14 mouse cellular contexts compared by ENCODE assay signal in the genomic region with DNA sequence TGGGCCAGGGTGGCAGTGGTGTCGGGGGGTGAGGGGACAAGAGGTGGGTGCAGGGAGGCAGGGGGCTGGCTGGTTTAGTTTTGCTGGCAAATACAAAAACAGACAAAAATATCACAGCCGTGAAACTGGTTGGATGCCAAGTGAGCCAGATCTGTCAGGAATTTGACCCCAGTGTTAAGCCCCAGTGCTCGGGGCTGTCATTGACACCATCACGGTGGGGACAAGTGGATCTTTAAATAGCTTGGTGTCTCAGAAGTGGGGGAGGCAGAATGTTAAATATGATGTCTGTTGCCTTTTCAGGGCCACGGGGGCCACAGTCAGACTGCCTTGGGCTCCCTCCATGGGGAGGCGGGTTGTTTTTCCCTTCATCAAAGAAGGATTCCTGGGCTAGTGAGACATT. TPM values are rescaled to one million over a fixed set of nuclear protein-coding genes. Genes with fewer than 3 reads are reported as not detected.
DNase-seq lines count a peak whose midpoint lies in the region; ATAC-seq and TF ChIP-seq lines count a peak whose summit lies in the region.
"Had no signal": no experiment of that assay in that cellular context is flagged by ENCODE, and none has a peak within 500 bp of the region (broad histone marks: within the 10 kb centered on the region; RNA-seq: fewer than 3 reads in every experiment).

No protein-coding gene starts in this region.

- TF ChIP-seq CTCF in intestine, postnatal 0 days (IDR thresholded peaks at IDR 0.05; ENCODE audit: low read depth): no peak

- peaks cover 14% of the 10 kb centered on the region for H3K27me3 ChIP-seq in liver, embryonic 11.5 days (replicated peaks; ENCODE audit: control insufficient read depth, insufficient read depth, low read length)
- H3K27me3 ChIP-seq in heart, embryonic 12.5 days (replicated peaks): 0 out of 2 replicates have a peak, but pooled peaks cover 7% of the 10 kb centered on the region
- no peaks in the 10 kb centered on the region for H3K27me3 ChIP-seq in intestine, postnatal 0 days (replicated peaks; ENCODE audit: control insufficient read depth, insufficient read depth, low read length)
- no peaks in the 10 kb centered on the region for H3K27me3 ChIP-seq in myocyte (ENCODE audit: control insufficient read depth, insufficient read depth, insufficient read length)
- H3K27me3 ChIP-seq in midbrain, embryonic 16.5 days (ENCODE audit: control insufficient read depth, insufficient read depth, low read depth, low read length): peaks cover 7% of the 10 kb centered on the region; the same call in 1 of the 2 replicates

- H3K79me2 ChIP-seq in myocyte (ENCODE audit: control insufficient read depth, insufficient read depth): no peaks in the 10 kb centered on the region

- TF ChIP-seq POLR2A in myocyte (IDR thresholded peaks at IDR 0.05; ENCODE audit: insufficient read length, low read depth): no peak

- ATAC-seq in liver, embryonic 11.5 days (replicated peaks; ENCODE audit: low FRiP score): no peak
- 0 out of 2 replicates have a peak, but pooled peaks have one; percentile 20 for ATAC-seq in heart, embryonic 12.5 days (ENCODE audit: insufficient number of reproducible peaks, low FRiP score)
- no peak for ATAC-seq in intestine, postnatal 0 days
- ATAC-seq in midbrain, embryonic 16.5 days: no peak
- ATAC-seq: forebrain, embryonic 16.5 days had no signal

- H3K4me1 ChIP-seq in liver, embryonic 11.5 days (replicated peaks; ENCODE audit: control insufficient read depth, insufficient read depth, low read length): peaks cover 35% of the 10 kb centered on the region
- peaks cover 57% of the 10 kb centered on the region for H3K4me1 ChIP-seq in heart, embryonic 12.5 days (replicated peaks)
- H3K4me1 ChIP-seq in intestine, postnatal 0 days (replicated peaks; ENCODE audit: control insufficient read depth, insufficient read depth, low read length): peaks cover 9% of the 10 kb centered on the region; the same call in 1 of the 2 replicates
- H3K4me1 ChIP-seq in midbrain, embryonic 16.5 days (ENCODE audit: control insufficient read depth, insufficient read depth, low read length): 0 out of 2 replicates have a peak, but pooled peaks cover 3% of the 10 kb centered on the region

- WGBS in liver, embryonic 11.5 days: 59% methylated on average over 6 of the region's 6 CpGs
- WGBS in heart, embryonic 12.5 days: 23% methylated on average over 6 of the region's 6 CpGs
- 38% methylated on average over 6 of the region's 6 CpGs for WGBS in intestine, postnatal 0 days
- 63% methylated on average over 6 of the region's 6 CpGs for WGBS in midbrain, embryonic 16.5 days

- no peak overlapping the region for H3K4me3 ChIP-seq in liver, embryonic 11.5 days (ENCODE audit: low read depth, low read length)
- no peak overlapping the region for H3K4me3 ChIP-seq in heart, embryonic 12.5 days
- H3K4me3 ChIP-seq in intestine, postnatal 0 days (ENCODE audit: low read depth, low read length): no peak overlapping the region
- H3K4me3 ChIP-seq in myocyte: no peak overlapping the region
- H3K4me3 ChIP-seq in midbrain, embryonic 16.5 days (ENCODE audit: low read depth, low read length): no peak overlapping the region
- H3K4me3 ChIP-seq: left cerebral cortex, adult 2 months; midbrain, embryonic 10.5 days had no signal

- no peak overlapping the region for H3K9ac ChIP-seq in liver, embryonic 11.5 days (ENCODE audit: low read depth, low read length)
- H3K9ac ChIP-seq in heart, embryonic 12.5 days: peak overlapping the region; percentile 55; the same call in 1 of the 2 replicates
- H3K9ac ChIP-seq in intestine, postnatal 0 days (ENCODE audit: low read depth, low read length): no peak overlapping the region
- H3K9ac ChIP-seq in midbrain, embryonic 16.5 days (ENCODE audit: low read depth, low read length): no peak overlapping the region

- DNase-seq in liver, embryonic 11.5 days (ENCODE audit: low spot score): no peak
- DNase-seq in liver: no peak
- DNase-seq in urinary bladder, postnatal 10 days (ENCODE audit: low spot score): no peak
- DNase-seq in layer of hippocampus, adult 9-10 months (ENCODE audit: low spot score): no peak
- DNase-seq: adrenal gland, postnatal 10 days; spleen, adult 18-20 months had no signal

- H3K27ac ChIP-seq in liver, embryonic 11.5 days (ENCODE audit: low read depth, low read length): peak overlapping the region; percentile 62; the same call in 1 of the 2 replicates
- peak overlapping the region; percentile 98 for H3K27ac ChIP-seq in heart, embryonic 12.5 days (ENCODE audit: poor library complexity, severe bottlenecking)
- H3K27ac ChIP-seq in intestine, postnatal 0 days (ENCODE audit: low read depth, low read length): peak overlapping the region; percentile 83
- no peak overlapping the region for H3K27ac ChIP-seq in midbrain, embryonic 16.5 days (ENCODE audit: low read length)
- H3K27ac ChIP-seq: left cerebral cortex, adult 2 months; midbrain, embryonic 10.5 days had no signal

- no peaks in the 10 kb centered on the region for H3K36me3 ChIP-seq in liver, embryonic 11.5 days (ENCODE audit: control insufficient read depth, insufficient read depth, low read length)
- peaks cover 9% of the 10 kb centered on the region; the same call in 1 of the 2 replicates for H3K36me3 ChIP-seq in heart, embryonic 12.5 days
- H3K36me3 ChIP-seq in intestine, postnatal 0 days (ENCODE audit: control insufficient read depth, insufficient read depth): peaks cover 7% of the 10 kb centered on the region
- no peaks in the 10 kb centered on the region for H3K36me3 ChIP-seq in myocyte (ENCODE audit: control insufficient read depth, insufficient read depth)
- H3K36me3 ChIP-seq in midbrain, embryonic 16.5 days (ENCODE audit: control insufficient read depth, insufficient read depth, low read length): no peaks in the 10 kb centered on the region
- H3K36me3 ChIP-seq: midbrain, embryonic 10.5 days had no signal

- no peaks in the 10 kb centered on the region for H3K9me3 ChIP-seq in liver, embryonic 11.5 days (ENCODE audit: control insufficient read depth, low read length)
- H3K9me3 ChIP-seq in heart, embryonic 12.5 days (replicated peaks): no peaks in the 10 kb centered on the region
- H3K9me3 ChIP-seq in intestine, postnatal 0 days (ENCODE audit: control insufficient read depth): no peaks in the 10 kb centered on the region
- no peaks in the 10 kb centered on the region for H3K9me3 ChIP-seq in midbrain, embryonic 16.5 days (replicated peaks; ENCODE audit: control insufficient read depth, low read length, poor library complexity, severe bottlenecking)
- H3K9me3 ChIP-seq: G1E; midbrain, embryonic 10.5 days had no signal

- H3ac ChIP-seq in myocyte (ENCODE audit: control insufficient read depth, insufficient read length): no peak overlapping the region

- H3K4me2 ChIP-seq in liver, embryonic 11.5 days: no peak overlapping the region
- peak overlapping the region; percentile 40 for H3K4me2 ChIP-seq in heart, embryonic 12.5 days
- H3K4me2 ChIP-seq in intestine, postnatal 0 days (replicated peaks; ENCODE audit: low read depth): no peak overlapping the region
- peak overlapping the region; percentile 27 for H3K4me2 ChIP-seq in myocyte (ENCODE audit: low read depth)
- H3K4me2 ChIP-seq in midbrain, embryonic 16.5 days (ENCODE audit: low read length): no peak overlapping the region

TF ChIP-seq in myocyte, 11 proteins besides CTCF, POLR2A, EP300 and RAD21 (continues in another document):
- no peak for TF ChIP-seq MYOD1 (IDR thresholded peaks at IDR 0.05; ENCODE audit: control insufficient read depth in 1 of 3, insufficient read length in 2 of 3, low read depth in 2 of 3)
- no peak for TF ChIP-seq REST (IDR thresholded peaks at IDR 0.05; ENCODE audit: insufficient read depth, insufficient read length)
- peak in 1 of 3 experiments; percentile 34 for TF ChIP-seq MYOG (IDR thresholded peaks at IDR 0.05; ENCODE audit: control insufficient read depth in 1 of 3, insufficient read depth in 1 of 3, insufficient read length in 2 of 3, low read depth in 2 of 3)
- TF ChIP-seq E2F4 (IDR thresholded peaks at IDR 0.05; ENCODE audit: insufficient read depth): no peak

RNA-seq across cellular contexts. Expression of a gene that starts 6.0 kb away (rescaled TPM):
- 6.4 and 8.5 TPM in 2 replicates for polyA plus RNA-seq in liver, embryonic 11.5 days (2014; fragmentation: Nextera tagmentation; extraction: Ambion mirVana)
- 20.0 and 20.6 TPM in 2 replicates for polyA plus RNA-seq in heart, embryonic 12.5 days (2016; fragmentation: Nextera tagmentation; extraction: Ambion mirVana)
- 14.7 and 15.1 TPM in 2 replicates for polyA plus RNA-seq in intestine, postnatal 0 days (2015; fragmentation: Nextera tagmentation; extraction: Ambion mirVana)
- polyA plus RNA-seq in myocyte (2012; fragmentation: generic; extraction: Trizol): 8.7 TPM
- polyA plus RNA-seq in midbrain, embryonic 16.5 days (2015; fragmentation: Nextera tagmentation; extraction: Ambion mirVana): 7.4 and 8.6 TPM in 2 replicates

RNA-seq across cellular contexts. Expression of a gene that starts 8.1 kb away (rescaled TPM):
- 0.53 and 0.88 TPM in 2 replicates for polyA plus RNA-seq in liver, embryonic 11.5 days (2014; fragmentation: Nextera tagmentation; extraction: Ambion mirVana)
- polyA plus RNA-seq in heart, embryonic 12.5 days (2016; fragmentation: Nextera tagmentation; extraction: Ambion mirVana): 1.7 and 2.0 TPM in 2 replicates
- polyA plus RNA-seq in intestine, postnatal 0 days (2015; fragmentation: Nextera tagmentation; extraction: Ambion mirVana): not detected in 2 replicates
- 2.2 TPM for polyA plus RNA-seq in myocyte (2012; fragmentation: generic; extraction: Trizol)
- 1.5 and 1.7 TPM in 2 replicates for polyA plus RNA-seq in midbrain, embryonic 16.5 days (2015; fragmentation: Nextera tagmentation; extraction: Ambion mirVana)
- polyA plus RNA-seq: G1E; midbrain, embryonic 10.5 days had no signal

RNA-seq across cellular contexts. Expression of a gene that starts 10.7 kb away (rescaled TPM):
- 0.65 and 0.89 TPM in 2 replicates for polyA plus RNA-seq in liver, embryonic 11.5 days (2014; fragmentation: Nextera tagmentation; extraction: Ambion mirVana)
- polyA plus RNA-seq in heart, embryonic 12.5 days (2016; fragmentation: Nextera tagmentation; extraction: Ambion mirVana): 143 and 152 TPM in 2 replicates
- polyA plus RNA-seq in intestine, postnatal 0 days (2015; fragmentation: Nextera tagmentation; extraction: Ambion mirVana): 0.44 and 0.69 TPM in 2 replicates
- 131 TPM for polyA plus RNA-seq in myocyte (2012; fragmentation: generic; extraction: Trizol)
- polyA plus RNA-seq in midbrain, embryonic 16.5 days (2015; fragmentation: Nextera tagmentation; extraction: Ambion mirVana): 0.22 TPM in 1 of 2 replicates, not detected in the other
- polyA plus RNA-seq: G1E; midbrain, embryonic 10.5 days had no signal

RNA-seq across cellular contexts. Expression of a gene that starts 18.0 kb away (rescaled TPM):
- 12.4 and 13.5 TPM in 2 replicates for polyA plus RNA-seq in liver, embryonic 11.5 days (2014; fragmentation: Nextera tagmentation; extraction: Ambion mirVana)
- 66.7 and 67.1 TPM in 2 replicates for polyA plus RNA-seq in heart, embryonic 12.5 days (2016; fragmentation: Nextera tagmentation; extraction: Ambion mirVana)
- 19.4 and 20.7 TPM in 2 replicates for polyA plus RNA-seq in intestine, postnatal 0 days (2015; fragmentation: Nextera tagmentation; extraction: Ambion mirVana)
- 33.5 TPM for polyA plus RNA-seq in myocyte (2012; fragmentation: generic; extraction: Trizol)
- 5.2 and 5.7 TPM in 2 replicates for polyA plus RNA-seq in midbrain, embryonic 16.5 days (2015; fragmentation: Nextera tagmentation; extraction: Ambion mirVana)
- polyA plus RNA-seq: G1E had no signal

RNA-seq across cellular contexts. Expression of a gene that starts 36.1 kb away (rescaled TPM):
- 25.3 and 28.9 TPM in 2 replicates for polyA plus RNA-seq in liver, embryonic 11.5 days (2014; fragmentation: Nextera tagmentation; extraction: Ambion mirVana)
- 45.2 and 47.6 TPM in 2 replicates for polyA plus RNA-seq in heart, embryonic 12.5 days (2016; fragmentation: Nextera tagmentation; extraction: Ambion mirVana)
- polyA plus RNA-seq in intestine, postnatal 0 days (2015; fragmentation: Nextera tagmentation; extraction: Ambion mirVana): 29.0 and 30.1 TPM in 2 replicates
- 25.8 TPM for polyA plus RNA-seq in myocyte (2012; fragmentation: generic; extraction: Trizol)
- polyA plus RNA-seq in midbrain, embryonic 16.5 days (2015; fragmentation: Nextera tagmentation; extraction: Ambion mirVana): 32.9 and 37.0 TPM in 2 replicates

Comparison
In these comparisons a context has a peak if more than half of its experiments do, and no peak if none do; other contexts are left out.
1. H3K4me2 ChIP-seq: peak in heart, embryonic 12.5 days (single experiment) and myocyte (single experiment); none in liver, embryonic 11.5 days (single experiment), intestine, postnatal 0 days (single experiment) and midbrain, embryonic 16.5 days (single experiment).
2. RNA of a gene that starts 10.7 kb away (polyA plus RNA-seq): 143 to 152 TPM in heart, embryonic 12.5 days and 131 TPM in myocyte (single experiment); 0.65 to 0.89 TPM in liver, embryonic 11.5 days, 0.44 to 0.69 TPM in intestine, postnatal 0 days and 0.22 TPM in midbrain, embryonic 16.5 days; every median in the first group is over 10 times any median in the second.